Mouse (Mus musculus): Measurements from ENCODE around the gene Pdxp. TPM values are rescaled to one million over a fixed set of nuclear protein-coding genes. Genes with fewer than 3 reads are reported as not detected.

Gene Pdxp
- polyA plus RNA-seq, 1 experiment from 2014 or later = 1.9 TPM

GRCm38 (mm10) chr15:78936403-78936802, 22.7 kb downstream of the Pdxp start:
- Histone ChIP-seq H3K27ac (ENCODE audit: low read depth) (no peak overlapping the region), H3K4me1 (ENCODE audit: insufficient read depth) (peaks cover 13% of the 10 kb centered on the region), H3K9me3 (ENCODE audit: low read length) (no peaks in the 10 kb centered on the region), H3K36me3 (replicated peaks; ENCODE audit: insufficient read depth, low read length) (peaks cover 39% of the 10 kb centered on the region), H3K4me2 (ENCODE audit: low read depth, low read length) (peak overlapping the region; percentile 91), H3K4me3 (ENCODE audit: low read depth, low read length) (0 out of 2 replicates have a peak overlapping the region, but pooled peaks have one; percentile 76), H3K9ac (replicated peaks) (no peak overlapping the region), H3K27me3 (ENCODE audit: insufficient read depth, low read length) (no peaks in the 10 kb centered on the region)
- ATAC-seq = no peak
- TF ChIP-seq CTCF (IDR thresholded peaks at IDR 0.05; ENCODE audit: low read depth) (no peak), EP300 (IDR thresholded peaks at IDR 0.05; ENCODE audit: low read depth) (no peak)
- no peak for DNase-seq
- whole genome bisulfite sequencing (ENCODE audit: insufficient replicate concordance) = 80% methylated on average over 12 of the region's 12 CpGs

- Histone ChIP-seq H3K27ac (ENCODE audit: low read depth) (no peak overlapping the region), H3K36me3 (replicated peaks; ENCODE audit: insufficient read depth, low read length) (peaks cover 42% of the 10 kb centered on the region), H3K27me3 (ENCODE audit: insufficient read depth, low read length) (no peaks in the 10 kb centered on the region), H3K4me1 (ENCODE audit: insufficient read depth) (peaks cover 13% of the 10 kb centered on the region), H3K9ac (replicated peaks) (no peak overlapping the region), H3K4me2 (ENCODE audit: low read depth, low read length) (no peak overlapping the region), H3K4me3 (ENCODE audit: low read depth, low read length) (no peak overlapping the region), H3K9me3 (ENCODE audit: low read length) (no peaks in the 10 kb centered on the region)
- ATAC-seq (no peak), DNase-seq (no peak)
- TF ChIP-seq CTCF (IDR thresholded peaks at IDR 0.05; ENCODE audit: low read depth) (no peak), EP300 (IDR thresholded peaks at IDR 0.05; ENCODE audit: low read depth) (no peak)
- 86% methylated on average over 10 of the region's 10 CpGs for WGBS (ENCODE audit: insufficient replicate concordance)
Observed at GRCm38 (mm10) chr15:78937311-78937710, 23.6 kb downstream of the Pdxp start.

GRCm38 (mm10) chr15:78937963-78938362, 24.2 kb downstream of the Pdxp start:
- H3K9me3 ChIP-seq (ENCODE audit: low read length) = no peaks in the 10 kb centered on the region
- H3K4me1 ChIP-seq (ENCODE audit: insufficient read depth) = peaks cover 15% of the 10 kb centered on the region
- no peak overlapping the region for H3K9ac ChIP-seq (replicated peaks)
- H3K36me3 ChIP-seq (replicated peaks; ENCODE audit: insufficient read depth, low read length) = peaks cover 42% of the 10 kb centered on the region
- H3K4me3 ChIP-seq (ENCODE audit: low read depth, low read length) = no peak overlapping the region
- ATAC-seq (no peak), DNase-seq (no peak)
- no peak overlapping the region for H3K27ac ChIP-seq (ENCODE audit: low read depth)
- no peak for TF ChIP-seq EP300 (IDR thresholded peaks at IDR 0.05; ENCODE audit: low read depth)
- H3K27me3 ChIP-seq (ENCODE audit: insufficient read depth, low read length) = no peaks in the 10 kb centered on the region
- WGBS (ENCODE audit: insufficient replicate concordance) = 85% methylated on average over 2 of the region's 2 CpGs
- H3K4me2 ChIP-seq (ENCODE audit: low read depth, low read length) = no peak overlapping the region

- no peak for ATAC-seq
- H3K27ac ChIP-seq (ENCODE audit: low read depth) = no peak overlapping the region
- peaks cover 42% of the 10 kb centered on the region for H3K36me3 ChIP-seq (replicated peaks; ENCODE audit: insufficient read depth, low read length)
- no peak overlapping the region for H3K4me2 ChIP-seq (ENCODE audit: low read depth, low read length)
- TF ChIP-seq CTCF (IDR thresholded peaks at IDR 0.05; ENCODE audit: low read depth) = no peak
- TF ChIP-seq EP300 (IDR thresholded peaks at IDR 0.05; ENCODE audit: low read depth) = no peak
- no peak overlapping the region for H3K4me3 ChIP-seq (ENCODE audit: low read depth, low read length)
- no peaks in the 10 kb centered on the region for H3K27me3 ChIP-seq (ENCODE audit: insufficient read depth, low read length)
- no peak for DNase-seq
- no peak overlapping the region for H3K9ac ChIP-seq (replicated peaks)
- H3K4me1 ChIP-seq (ENCODE audit: insufficient read depth) = peaks cover 14% of the 10 kb centered on the region
- H3K9me3 ChIP-seq (ENCODE audit: low read length) = no peaks in the 10 kb centered on the region
- 90% methylated on average over 13 of the region's 13 CpGs for WGBS (ENCODE audit: insufficient replicate concordance)
Observed at GRCm38 (mm10) chr15:78940325-78940724, 26.6 kb downstream of the Pdxp start.

- DNase-seq (peak; percentile 79), ATAC-seq (peak; percentile 76)
- TF ChIP-seq CTCF (IDR thresholded peaks at IDR 0.05; ENCODE audit: low read depth) (peak; percentile 82), EP300 (IDR thresholded peaks at IDR 0.05; ENCODE audit: low read depth) (no peak)
- no peak overlapping the region for H3K27ac ChIP-seq (ENCODE audit: low read depth)
- WGBS (ENCODE audit: insufficient replicate concordance) = 8% methylated on average over 9 of the region's 9 CpGs
- H3K4me3 ChIP-seq (ENCODE audit: low read depth, low read length) = no peak overlapping the region
- no peak overlapping the region; the same call in 1 of the 2 replicates for H3K9ac ChIP-seq (replicated peaks)
- peaks cover 15% of the 10 kb centered on the region for H3K27me3 ChIP-seq (ENCODE audit: insufficient read depth, low read length)
- no peaks in the 10 kb centered on the region for H3K9me3 ChIP-seq (ENCODE audit: low read length)
- peaks cover 35% of the 10 kb centered on the region for H3K36me3 ChIP-seq (replicated peaks; ENCODE audit: insufficient read depth, low read length)
- H3K4me1 ChIP-seq (ENCODE audit: insufficient read depth) = peaks cover 6% of the 10 kb centered on the region
- peak overlapping the region; percentile 52 for H3K4me2 ChIP-seq (ENCODE audit: low read depth, low read length)
Observed at GRCm38 (mm10) chr15:78942663-78943062, 28.9 kb downstream of the Pdxp start.

GRCm38 (mm10) chr15:78946232-78946631, 32.5 kb downstream of the Pdxp start:
- no peak for ATAC-seq
- no peak overlapping the region for H3K4me2 ChIP-seq (ENCODE audit: low read depth, low read length)
- H3K4me1 ChIP-seq (ENCODE audit: insufficient read depth) = peaks cover 10% of the 10 kb centered on the region
- peaks cover 30% of the 10 kb centered on the region for H3K27me3 ChIP-seq (ENCODE audit: insufficient read depth, low read length)
- H3K9me3 ChIP-seq (ENCODE audit: low read length) = no peaks in the 10 kb centered on the region
- 76% methylated on average over 7 of the region's 7 CpGs for WGBS (ENCODE audit: insufficient replicate concordance)
- TF ChIP-seq CTCF (IDR thresholded peaks at IDR 0.05; ENCODE audit: low read depth) (no peak), EP300 (IDR thresholded peaks at IDR 0.05; ENCODE audit: low read depth) (no peak)
- no peak overlapping the region for H3K4me3 ChIP-seq (ENCODE audit: low read depth, low read length)
- no peak for DNase-seq
- H3K36me3 ChIP-seq (replicated peaks; ENCODE audit: insufficient read depth, low read length) = 0 out of 2 replicates have a peak, but pooled peaks cover 3% of the 10 kb centered on the region
- no peak overlapping the region for H3K9ac ChIP-seq (replicated peaks)
- no peak overlapping the region for H3K27ac ChIP-seq (ENCODE audit: low read depth)

- 0 out of 2 replicates have a peak within 1 kb of the TSS, but pooled peaks have one; percentile 17 for H3K4me3 ChIP-seq (ENCODE audit: low read depth, low read length)
- DNase-seq = peak; percentile 87
Observed at GRCm38 (mm10) chr15:78947657-78948056, 33.9 kb downstream of the Pdxp start, which contains the start of gene Triobp. Gene Triobp, plus strand, starts transcription at chr15:78947724.

More at GRCm38 (mm10) chr15:78947657-78948056, 33.9 kb downstream of the Pdxp start, which contains the start of gene Triobp:
- H3K4me1 ChIP-seq (ENCODE audit: insufficient read depth) = peaks cover 8% of the 10 kb centered on the region
- H3K9ac ChIP-seq (replicated peaks) = no peak within 1 kb of the TSS
- under 1% methylated on average over 24 of the region's 24 CpGs for WGBS (ENCODE audit: insufficient replicate concordance)
- H3K27ac ChIP-seq (ENCODE audit: low read depth) = no peak within 1 kb of the TSS
- no peaks in the 10 kb centered on the region for H3K36me3 ChIP-seq (replicated peaks; ENCODE audit: insufficient read depth, low read length)
- peak within 1 kb of the TSS; percentile 64 for H3K4me2 ChIP-seq (ENCODE audit: low read depth, low read length)
- TF ChIP-seq EP300 (IDR thresholded peaks at IDR 0.05; ENCODE audit: low read depth) (no peak), CTCF (IDR thresholded peaks at IDR 0.05; ENCODE audit: low read depth) (no peak)
- H3K9me3 ChIP-seq (ENCODE audit: low read length) = no peaks in the 10 kb centered on the region
- peaks cover 30% of the 10 kb centered on the region for H3K27me3 ChIP-seq (ENCODE audit: insufficient read depth, low read length)
- ATAC-seq = peak; percentile 94

Data from liver, postnatal 0 days (tissue).